Mouse (Mus musculus) CH12.LX (cell line): Measurements from ENCODE around the gene Pde9a. TPM values are rescaled to one million over a fixed set of nuclear protein-coding genes. Genes with fewer than 3 reads are reported as not detected.

Experiments
- DNase-seq: peaks from one replicate; pipeline ENCODE4 v3.0.0-alpha.2; 2013; ENCODE audit errors: extremely low read depth
- H3K27ac ChIP-seq: 2 replicates; pipeline ENCODE4 v1.5.1; 2012; ENCODE audit warnings: low read depth, mild to moderate bottlenecking, control low read depth, moderate library complexity; ENCODE audit not compliant: insufficient read depth
- H3K27me3 ChIP-seq: replicated peaks from 2 replicates; pipeline ENCODE3; 2012; ENCODE audit warnings: inconsistent platforms
- H3K36me3 ChIP-seq, 2 experiments: replicated peaks in 1 of 2; 2 replicates each; pipeline versions ENCODE3 to v1.6.1; 2012; ENCODE audit warnings: inconsistent platforms in 1 of 2, low read length in 1 of 2, mild to moderate bottlenecking in 1 of 2, mixed read lengths in 1 of 2, moderate library complexity in 1 of 2; ENCODE audit not compliant: control insufficient read depth in 1 of 2, insufficient read depth in 1 of 2
- H3K4me1 ChIP-seq, 2 experiments: 2 replicates each; pipeline ENCODE4 v1.6.1; 2012; ENCODE audit warnings: inconsistent platforms in 1 of 2, moderate library complexity in 1 of 2; ENCODE audit not compliant: insufficient read depth in 2 of 2, control insufficient read depth in 1 of 2
- H3K4me2 ChIP-seq: 2 replicates; pipeline ENCODE4 v1.6.1; 2012; ENCODE audit warnings: low read depth, mild to moderate bottlenecking, control low read depth; ENCODE audit not compliant: poor library complexity, insufficient read depth, severe bottlenecking
- H3K4me3 ChIP-seq, 3 experiments: fragments of 150-350 bp in 1 of 3; sonication (generic) in 1 of 3; replicated peaks in 1 of 3; 2 replicates each; pipeline versions ENCODE3 to v1.5.1; 2011 to 2012; ENCODE audit warnings: low read depth in 2 of 3, low read length in 2 of 3, mild to moderate bottlenecking in 2 of 3, moderate library complexity in 2 of 3, control low read depth in 1 of 3, improper control_type of control experiment in 1 of 3, inconsistent platforms in 1 of 3, mixed read lengths in 1 of 3; ENCODE audit not compliant: poor library complexity in 1 of 3
- H3K79me2 ChIP-seq: replicated peaks from 2 replicates; pipeline ENCODE4 v1.6.1; 2012; ENCODE audit warnings: mild to moderate bottlenecking, moderate library complexity; ENCODE audit not compliant: control insufficient read depth, poor library complexity, insufficient read depth, severe bottlenecking; ENCODE audit errors: extremely low read depth
- H3K9ac ChIP-seq: 2 replicates; pipeline ENCODE4 v1.6.1; 2012; ENCODE audit warnings: low read depth, mild to moderate bottlenecking, control low read depth, moderate library complexity; ENCODE audit not compliant: insufficient read depth
- H3K9me3 ChIP-seq: replicated peaks from 2 replicates; pipeline ENCODE3; 2012; ENCODE audit warnings: low read length, inconsistent platforms, mixed read lengths
- CHD2 ChIP-seq: IDR thresholded peaks from 2 replicates; pipeline ENCODE4 v1.6.1; 2011; ENCODE audit warnings: low read length, improper control_type of control experiment
- CTCF ChIP-seq, 2 experiments: IDR thresholded peaks in 1 of 2; conservative IDR thresholded peaks in 1 of 2; 2 replicates each; pipeline ENCODE4 v1.5.1; 2011 to 2012; ENCODE audit warnings: low read depth in 2 of 2, low read length in 2 of 2, improper control_type of control experiment in 1 of 2, inconsistent platforms in 1 of 2, mild to moderate bottlenecking in 1 of 2, moderate library complexity in 1 of 2
- E2F4 ChIP-seq: IDR thresholded peaks from 2 replicates; pipeline ENCODE4 v1.6.1; 2011; ENCODE audit warnings: low read depth, low read length, improper control_type of control experiment; ENCODE audit not compliant: insufficient replicate concordance
- ELF1 ChIP-seq: IDR thresholded peaks from 2 replicates; pipeline ENCODE4 v1.6.1; 2014; ENCODE audit warnings: low read depth, mild to moderate bottlenecking, inconsistent platforms, low read length, improper control_type of control experiment
- GABPA ChIP-seq: IDR thresholded peaks from 2 replicates; pipeline ENCODE4 v1.6.1; 2012; ENCODE audit warnings: low read depth, low read length, improper control_type of control experiment, inconsistent platforms; ENCODE audit not compliant: insufficient replicate concordance
- HCFC1 ChIP-seq: IDR thresholded peaks from 2 replicates; pipeline ENCODE4 v1.6.1; 2012; ENCODE audit warnings: low read depth, mild to moderate bottlenecking, inconsistent platforms, low read length, improper control_type of control experiment
- IRF4 ChIP-seq: IDR thresholded peaks from 2 replicates; pipeline ENCODE4 v1.6.1; 2014; ENCODE audit warnings: low read depth, mild to moderate bottlenecking, inconsistent platforms, low read length, improper control_type of control experiment
- JUN ChIP-seq: IDR thresholded peaks from 2 replicates; pipeline ENCODE4 v1.6.1; 2011; ENCODE audit warnings: low read depth, mild to moderate bottlenecking, low read length, improper control_type of control experiment, moderate library complexity; ENCODE audit not compliant: insufficient read depth
- MAFK ChIP-seq: IDR thresholded peaks from 2 replicates; pipeline ENCODE4 v1.6.1; 2011; ENCODE audit warnings: low read length, improper control_type of control experiment; ENCODE audit not compliant: insufficient replicate concordance
- MEF2A ChIP-seq: IDR thresholded peaks from 2 replicates; pipeline ENCODE4 v1.6.1; 2014; ENCODE audit warnings: low read depth, mild to moderate bottlenecking, inconsistent platforms, low read length, improper control_type of control experiment, borderline replicate concordance
- MXI1 ChIP-seq: IDR thresholded peaks from 2 replicates; pipeline ENCODE4 v1.6.1; 2011; ENCODE audit warnings: mild to moderate bottlenecking, low read depth, low read length, improper control_type of control experiment
- NELFE ChIP-seq: IDR thresholded peaks from 2 replicates; pipeline ENCODE4 v1.6.1; 2011; ENCODE audit warnings: low read depth, low read length, improper control_type of control experiment
- PAX5 ChIP-seq: IDR thresholded peaks from 2 replicates; pipeline ENCODE4 v1.6.1; 2012; ENCODE audit warnings: low read length, inconsistent platforms, mixed read lengths
- POLR2A ChIP-seq: IDR thresholded peaks from 2 replicates; pipeline ENCODE4 v1.6.1; 2011; ENCODE audit warnings: low read depth, mild to moderate bottlenecking, improper control_type of control experiment, low read length
- RAD21 ChIP-seq: IDR thresholded peaks from 2 replicates; pipeline ENCODE4 v1.6.1; 2011; ENCODE audit warnings: low read depth, mild to moderate bottlenecking, low read length, improper control_type of control experiment, moderate library complexity
- TCF12 ChIP-seq: IDR thresholded peaks from 2 replicates; pipeline ENCODE4 v1.6.1; 2014; ENCODE audit warnings: low read depth, mild to moderate bottlenecking, inconsistent platforms, low read length, improper control_type of control experiment
- USF1 ChIP-seq: IDR thresholded peaks from 2 replicates; pipeline ENCODE4 v1.6.1; 2014; ENCODE audit warnings: low read depth, mild to moderate bottlenecking, inconsistent platforms, low read length, improper control_type of control experiment
- ZMIZ1 ChIP-seq: IDR thresholded peaks from 2 replicates; pipeline ENCODE4 v1.6.1; 2012; ENCODE audit warnings: low read depth, mild to moderate bottlenecking, inconsistent platforms, low read length, improper control_type of control experiment
- dilution Hi-C: fragments of 300-500 bp; cut with MboI; formaldehyde crosslinking; loops from 2 replicates; pipeline ENCODE4 v1.14.3; 2020; ENCODE audit warnings: low sequenced_read_pairs; ENCODE audit not compliant: extremely low pct_unique_long_range_greater_than_20kb, extremely low pct_ligation_motif_present
- in situ Hi-C: fragments of 300-500 bp; cut with MboI; formaldehyde crosslinking; loops from 3 replicates; pipeline ENCODE4 v1.14.3; 2019; ENCODE audit warnings: low sequenced_read_pairs, low pct_ligation_motif_present, low pct_unique_long_range_greater_than_20kb, mixed read lengths
- polyA plus RNA-seq: library from polyadenylated mRNA; unstranded; fragments of >175 nt; gene quantifications from 2 replicates; pipeline ENCODE4 v1.2.1, GENCODE M21; 2012; ENCODE audit warnings: low read depth; ENCODE audit not compliant: insufficient read length
- total RNA-seq, 2 experiments: library from RNA; depleted of rRNA; stranded (reverse); fragments of 300-350 nt in 1 of 2; fragments of >200 nt in 1 of 2; gene quantifications; 2 replicates each; pipeline ENCODE4 v1.2.3; 2012 to 2014

Gene Pde9a
- total and polyA plus RNA-seq, 3 experiments: not detected

GRCm38 (mm10) chr17:31383320-31383719, 2.7 kb upstream of the Pde9a start:
- Histone ChIP-seq H3K4me1 (no peaks in the 10 kb centered on the region), H3K27me3 (peaks cover 83% of the 10 kb centered on the region), H3K9me3 (no peaks in the 10 kb centered on the region), H3K79me2 (no peaks in the 10 kb centered on the region), H3K4me2 (no peak overlapping the region), H3K9ac (no peak overlapping the region), H3K27ac (no peak overlapping the region), H3K36me3 (no peaks in the 10 kb centered on the region), H3K4me3 (no peak overlapping the region)
- in situ Hi-C loops (no loop called here), dilution Hi-C loops (no loop called here)
- no peak for DNase-seq
- TF ChIP-seq HCFC1 (no peak), MEF2A (no peak), CTCF (conservative IDR thresholded peaks at IDR 0.05 in 1 of 2, IDR thresholded peaks at IDR 0.05 in 1 of 2; ENCODE audit: low read depth in 2 of 2, low read length in 2 of 2) (no peak), E2F4 (no peak), POLR2A (no peak), MAFK (no peak)

GRCm38 (mm10) chr17:31384968-31385627, 912 bp upstream of the Pde9a start:
- Histone ChIP-seq H3K79me2 (no peaks in the 10 kb centered on the region), H3K9me3 (no peaks in the 10 kb centered on the region), H3K4me2 (no peak overlapping the region), H3K27me3 (peaks cover 89% of the 10 kb centered on the region), H3K9ac (no peak overlapping the region), H3K27ac (no peak overlapping the region), H3K36me3 (no peaks in the 10 kb centered on the region), H3K4me3 (no peak overlapping the region), H3K4me1 (no peaks in the 10 kb centered on the region)
- in situ Hi-C loops (no loop called here), dilution Hi-C loops (no loop called here)
- DNase-seq: no peak
- TF ChIP-seq POLR2A: no peak
- TF ChIP-seq GABPA: no peak
- no peak for TF ChIP-seq JUN
- no peak for TF ChIP-seq MEF2A
- no peak for TF ChIP-seq PAX5
- TF ChIP-seq MXI1: no peak
- no peak for TF ChIP-seq HCFC1

GRCm38 (mm10) chr17:31386766-31387275, 811 bp downstream of the Pde9a start:
- peaks cover 81% of the 10 kb centered on the region for H3K27me3 ChIP-seq
- H3K4me3 ChIP-seq: no peak overlapping the region
- H3K9ac ChIP-seq: no peak overlapping the region
- H3K4me1 ChIP-seq: no peaks in the 10 kb centered on the region
- H3K9me3 ChIP-seq: no peaks in the 10 kb centered on the region
- no peak for DNase-seq
- TF ChIP-seq TCF12: no peak
- no peak for TF ChIP-seq ZMIZ1
- no peak for TF ChIP-seq USF1
- TF ChIP-seq NELFE: no peak
- TF ChIP-seq E2F4: no peak
- TF ChIP-seq RAD21: no peak
- no peak for TF ChIP-seq ELF1
- no peak for TF ChIP-seq IRF4
- TF ChIP-seq CHD2: no peak
- no peak overlapping the region for H3K27ac ChIP-seq
- no peaks in the 10 kb centered on the region for H3K36me3 ChIP-seq
- peak overlapping the region; percentile 73; the same call in 1 of the 2 replicates for H3K4me2 ChIP-seq
- dilution Hi-C loops: no loop called here
- H3K79me2 ChIP-seq: no peaks in the 10 kb centered on the region
- in situ Hi-C loops: no loop called here
